Mouse (Mus musculus): Measurements from ENCODE around the gene Ssbp3.

- no peak for TF ChIP-seq CTCF (IDR thresholded peaks at IDR 0.05; ENCODE audit: extremely low read depth, insufficient read depth, insufficient read length, insufficient replicate concordance)
- no peak for TF ChIP-seq POLR2A (IDR thresholded peaks at IDR 0.05; ENCODE audit: low read depth, low read length)
These were observed 7.8 kb downstream of the Ssbp3 start for GRCm38 (mm10) chr4:106918263-106918662.

Data from spleen, adult 2 months (tissue).